Mouse (Mus musculus) liver, embryonic 15.5 days (tissue): ENCODE measurements at regions not wholly inside any gene's neighbourhood (a gene's known extent, or its start where the extent isn't known, plus 50 kb on each side); places are given as distances from the start of the nearest gene placed in this dataset.
"Not testable (repeated sequence)": the region's sequence is repeated elsewhere in the genome, so short reads cannot be mapped to it uniquely, and the experiment has no call there.

Source experiments
- ATAC-seq: fragments of 200-750 bp; cut with Nextera tagmentation; 2 replicates; pipeline ENCODE4 v1.8.0; 2017; ENCODE audit warnings: moderate number of reproducible peaks, mild to moderate bottlenecking, moderate library complexity; ENCODE audit not compliant: insufficient read depth
- H3K27ac ChIP-seq: fragments of 300-500 bp; sonication (generic); replicated peaks from 2 replicates; pipeline ENCODE4 v1.5.1; 2015; ENCODE audit warnings: mild to moderate bottlenecking, inconsistent platforms
- H3K27me3 ChIP-seq: fragments of 300-500 bp; sonication (generic); 2 replicates; pipeline ENCODE4 v1.6.1; 2015; ENCODE audit warnings: mild to moderate bottlenecking, inconsistent platforms
- H3K36me3 ChIP-seq: fragments of 300-500 bp; sonication (generic); replicated peaks from 2 replicates; pipeline ENCODE4 v1.6.1; 2015; ENCODE audit warnings: moderate library complexity, mild to moderate bottlenecking, inconsistent platforms
- H3K4me1 ChIP-seq: fragments of 300-500 bp; sonication (generic); replicated peaks from 2 replicates; pipeline ENCODE4 v1.6.1; 2015; ENCODE audit warnings: inconsistent platforms
- H3K4me2 ChIP-seq: fragments of 300-500 bp; sonication (generic); 2 replicates; pipeline ENCODE4 v1.6.1; 2015; ENCODE audit warnings: moderate library complexity, mild to moderate bottlenecking, inconsistent platforms
- H3K4me3 ChIP-seq: fragments of 300-500 bp; sonication (generic); replicated peaks from 2 replicates; pipeline ENCODE4 v1.5.1; 2015; ENCODE audit warnings: mild to moderate bottlenecking, inconsistent platforms
- H3K9ac ChIP-seq: fragments of 300-500 bp; sonication (generic); 2 replicates; pipeline ENCODE4 v1.6.1; 2015; ENCODE audit warnings: moderate library complexity, mild to moderate bottlenecking, inconsistent platforms
- H3K9me3 ChIP-seq: fragments of 300-500 bp; sonication (generic); replicated peaks from 2 replicates; pipeline ENCODE4 v1.6.1; 2016; ENCODE audit warnings: inconsistent platforms
- WGBS: fragments of 180-500 bp; shearing (Covaris S2); methylation state at CpG from one replicate; pipeline ENCODE4 v1.1.7; 2015; ENCODE audit warnings: mixed read lengths; ENCODE audit not compliant: insufficient replicate concordance; 5-methylcytosine and 5-hydroxymethylcytosine counted together

DNA sequence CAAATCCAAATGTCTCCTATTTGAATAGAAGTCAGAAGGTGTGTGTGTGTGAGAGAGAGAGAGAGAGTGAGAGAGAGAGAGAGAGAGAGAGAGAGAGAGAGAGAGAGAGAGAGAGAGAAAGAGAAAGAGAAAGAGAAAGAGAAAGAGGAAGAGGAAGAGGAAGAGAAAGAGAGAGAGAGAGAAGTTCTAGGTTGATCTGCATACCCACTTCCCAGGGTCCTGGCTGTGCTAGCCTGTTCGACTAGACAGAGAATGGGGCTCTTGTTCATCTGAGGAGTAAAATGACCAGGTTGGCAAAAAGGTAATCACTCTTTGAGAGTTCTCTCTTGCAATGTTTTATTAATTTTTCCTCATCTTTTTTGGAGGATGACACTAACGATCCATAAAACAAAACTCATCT lies 257.5 kb upstream of the Pik3r1 start:
- not testable (repeated sequence) for H3K27me3 ChIP-seq, H3K4me2 ChIP-seq, ATAC-seq, H3K27ac ChIP-seq, H3K36me3 ChIP-seq, H3K9me3 ChIP-seq, H3K4me1 ChIP-seq, H3K4me3 ChIP-seq, H3K9ac ChIP-seq
- WGBS: 39% methylated on average over 2 of the region's 2 CpGs

DNA sequence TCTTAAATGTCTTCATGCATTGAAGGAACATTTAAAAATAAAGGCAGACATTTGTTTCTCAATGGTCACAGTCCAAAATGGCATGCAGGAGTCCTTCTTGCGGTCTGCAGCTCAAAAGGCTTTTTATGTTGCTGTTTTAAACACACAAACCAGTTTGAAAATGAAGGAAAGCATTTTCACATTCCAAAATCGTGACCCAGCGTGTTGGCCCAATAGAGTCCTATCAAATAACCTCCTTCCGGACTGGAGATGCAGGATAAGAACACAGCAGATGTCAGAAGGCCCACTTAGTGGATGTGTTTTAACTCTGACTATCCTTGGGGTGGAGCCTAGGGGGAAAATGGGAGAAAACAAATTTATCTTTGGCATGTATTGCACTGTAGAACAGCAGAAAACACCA lies 263.4 kb upstream of the Pik3r1 start:
- H3K27me3 ChIP-seq: no peaks in the 10 kb centered on the region
- H3K4me2 ChIP-seq: no peak overlapping the region
- no peak overlapping the region for H3K27ac ChIP-seq
- WGBS: 58% methylated on average over 4 of the region's 4 CpGs
- no peaks in the 10 kb centered on the region for H3K4me1 ChIP-seq
- ATAC-seq: no peak
- H3K9me3 ChIP-seq: no peaks in the 10 kb centered on the region
- no peak overlapping the region for H3K9ac ChIP-seq
- no peak overlapping the region for H3K4me3 ChIP-seq
- H3K36me3 ChIP-seq: no peaks in the 10 kb centered on the region

DNA sequence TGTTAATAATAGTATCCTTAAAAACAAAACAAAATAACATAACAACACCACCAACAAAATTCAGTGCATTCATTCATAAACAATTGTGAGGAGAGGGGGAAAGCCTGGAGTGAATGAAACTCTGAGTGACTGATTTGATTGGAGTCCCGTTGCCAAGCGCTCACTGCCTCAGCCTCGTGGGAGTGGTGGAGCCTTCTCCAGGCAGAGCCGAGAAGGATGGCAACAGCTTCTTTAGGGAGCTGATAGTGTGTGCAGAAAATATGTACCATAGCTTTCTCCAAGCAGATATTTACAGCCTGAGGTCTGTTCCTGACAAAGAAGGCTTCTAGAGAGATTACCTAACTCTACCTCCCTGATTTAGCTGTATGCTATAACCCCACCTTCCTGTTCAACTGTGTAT lies 266.5 kb upstream of the Pik3r1 start:
- Histone ChIP-seq H3K9ac (no peak overlapping the region), H3K9me3 (no peaks in the 10 kb centered on the region), H3K27ac (no peak overlapping the region), H3K4me2 (no peak overlapping the region), H3K4me3 (no peak overlapping the region), H3K27me3 (no peaks in the 10 kb centered on the region), H3K36me3 (no peaks in the 10 kb centered on the region), H3K4me1 (no peaks in the 10 kb centered on the region)
- 55% methylated on average over 4 of the region's 4 CpGs for WGBS
- no peak for ATAC-seq

DNA sequence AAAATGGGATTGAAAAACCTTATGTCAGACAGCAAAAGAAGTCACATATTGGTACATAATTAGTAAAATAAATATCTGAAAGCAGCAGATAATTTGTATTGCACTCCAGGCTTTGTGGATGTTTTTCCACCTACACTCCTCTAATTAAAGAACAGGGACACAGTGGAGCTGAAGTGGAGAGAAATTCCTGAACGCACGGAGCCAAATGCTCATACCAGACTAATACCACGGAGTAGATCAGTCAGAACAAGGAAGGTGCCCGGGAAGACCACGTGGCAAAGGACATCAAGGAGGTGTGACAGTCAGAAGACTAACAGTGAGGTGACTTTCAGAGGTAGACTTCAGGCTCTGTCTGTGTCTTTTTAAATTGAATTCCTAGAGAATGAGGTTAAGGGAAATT lies 268.0 kb upstream of the Pik3r1 start:
- Histone ChIP-seq H3K36me3 (no peaks in the 10 kb centered on the region), H3K9ac (no peak overlapping the region), H3K9me3 (no peaks in the 10 kb centered on the region), H3K27ac (no peak overlapping the region), H3K27me3 (no peaks in the 10 kb centered on the region), H3K4me2 (no peak overlapping the region), H3K4me3 (no peak overlapping the region), H3K4me1 (no peaks in the 10 kb centered on the region)
- 70% methylated on average over 5 of the region's 5 CpGs for WGBS
- no peak for ATAC-seq

DNA sequence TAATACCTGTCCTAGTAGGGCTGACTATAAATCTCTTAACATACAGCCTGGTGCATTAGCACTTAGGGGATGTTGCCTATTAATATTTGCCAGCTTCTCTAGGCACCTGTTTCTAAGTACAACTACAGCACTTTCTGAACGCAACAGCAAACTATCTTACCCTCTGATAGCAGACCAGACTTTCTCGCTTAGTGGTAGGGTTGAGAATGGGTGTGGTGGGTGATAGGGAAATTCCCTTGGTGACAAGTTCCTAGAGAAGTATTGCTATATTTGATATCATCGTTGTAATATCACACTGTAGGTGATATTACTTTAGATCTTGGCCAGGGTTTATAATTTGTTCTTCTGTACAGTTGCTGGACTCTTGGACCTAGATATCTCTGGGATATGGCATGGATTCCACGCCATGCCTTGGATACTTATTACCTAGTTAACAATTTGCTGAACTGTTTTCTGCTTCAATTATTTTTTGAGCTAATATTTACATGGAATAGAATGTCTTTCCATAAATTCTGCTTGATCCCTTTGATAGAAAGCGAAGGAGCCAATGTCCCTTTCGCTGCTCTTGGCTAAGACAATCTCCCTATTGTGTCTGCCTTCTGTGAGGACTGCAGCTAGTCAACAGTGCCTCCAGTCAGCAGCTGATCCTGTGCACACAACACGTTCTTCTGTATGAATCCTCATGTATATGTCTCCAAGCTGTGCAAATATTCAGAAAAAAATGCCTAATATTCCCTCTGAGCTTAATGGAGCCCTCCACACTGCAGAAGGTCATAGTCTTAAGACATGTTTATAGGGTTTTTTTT lies 269.0 kb upstream of the Pik3r1 start:
- ATAC-seq: no peak
- Histone ChIP-seq H3K4me2 (no peak overlapping the region), H3K4me3 (no peak overlapping the region), H3K27ac (no peak overlapping the region), H3K9ac (no peak overlapping the region), H3K4me1 (no peaks in the 10 kb centered on the region), H3K36me3 (no peaks in the 10 kb centered on the region), H3K27me3 (no peaks in the 10 kb centered on the region), H3K9me3 (no peaks in the 10 kb centered on the region)
- WGBS: 49% methylated on average over 7 of the region's 7 CpGs

DNA sequence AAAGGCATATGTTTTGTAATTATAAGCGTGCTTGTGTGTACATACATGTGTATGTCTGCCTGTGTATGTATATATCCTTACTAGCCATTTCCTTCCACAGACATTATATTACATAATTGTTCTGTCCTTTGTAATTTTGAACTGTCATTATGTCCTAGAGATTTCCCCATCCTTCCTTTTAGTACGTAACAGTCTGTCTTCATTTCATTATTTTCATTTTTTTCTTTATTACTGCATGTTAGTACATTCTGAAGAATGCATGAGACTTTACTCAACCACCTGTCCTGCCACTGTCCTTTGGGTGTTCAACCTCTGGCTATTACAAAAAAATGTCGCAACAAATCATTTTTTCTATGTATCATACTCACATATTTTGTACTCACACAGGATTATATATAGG lies 292.2 kb upstream of the Pik3r1 start:
- H3K9ac ChIP-seq: no peak overlapping the region
- no peak overlapping the region for H3K4me3 ChIP-seq
- H3K27ac ChIP-seq: no peak overlapping the region
- no peaks in the 10 kb centered on the region for H3K9me3 ChIP-seq
- H3K4me2 ChIP-seq: no peak overlapping the region
- no peaks in the 10 kb centered on the region for H3K36me3 ChIP-seq
- no peaks in the 10 kb centered on the region for H3K27me3 ChIP-seq
- no peak for ATAC-seq
- peaks cover 3% of the 10 kb centered on the region; the same call in 1 of the 2 replicates for H3K4me1 ChIP-seq
- 65% methylated on average over 3 of the region's 3 CpGs for WGBS

DNA sequence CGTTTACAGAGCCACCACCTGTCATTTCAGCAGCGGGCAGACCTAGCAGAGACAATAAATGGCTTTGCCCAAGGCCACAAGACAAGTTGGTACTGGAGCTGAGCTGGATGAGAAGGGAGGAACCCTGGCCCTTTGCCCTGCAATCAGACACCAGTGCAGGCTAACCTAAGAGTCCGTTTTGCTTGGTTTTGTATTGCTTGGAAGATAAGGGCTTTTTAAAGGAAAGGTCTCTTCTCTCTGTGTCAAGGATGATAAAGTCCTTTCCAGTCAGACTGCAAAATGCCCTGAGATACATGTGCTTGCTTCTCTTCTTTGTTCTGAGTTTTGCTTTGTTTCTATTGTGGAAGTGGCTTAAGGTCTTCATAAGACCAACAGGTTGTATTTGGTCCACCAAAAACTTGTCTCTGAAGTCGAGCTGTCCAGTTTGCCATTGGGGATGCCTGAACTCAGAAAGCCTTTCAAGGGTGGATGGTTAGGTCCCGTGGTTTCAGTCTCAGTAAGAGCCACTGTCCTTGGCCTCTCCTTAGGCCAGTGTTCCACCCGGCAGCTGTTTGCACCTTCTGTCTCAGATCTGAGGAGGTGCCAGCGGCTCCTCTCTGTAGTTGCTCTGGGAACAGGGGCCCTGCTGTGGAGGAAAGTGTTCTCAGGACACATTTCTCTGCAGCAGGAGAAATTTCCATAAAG lies 296.7 kb upstream of the Pik3r1 start:
- Histone ChIP-seq H3K9me3 (no peaks in the 10 kb centered on the region), H3K36me3 (no peaks in the 10 kb centered on the region), H3K4me3 (no peak overlapping the region), H3K9ac (no peak overlapping the region), H3K27ac (no peak overlapping the region), H3K4me2 (no peak overlapping the region), H3K27me3 (no peaks in the 10 kb centered on the region), H3K4me1 (peaks cover 7% of the 10 kb centered on the region; the same call in 1 of the 2 replicates)
- ATAC-seq: peak; percentile 44; the same call in 1 of the 2 replicates
- 19% methylated on average over 7 of the region's 7 CpGs for WGBS

DNA sequence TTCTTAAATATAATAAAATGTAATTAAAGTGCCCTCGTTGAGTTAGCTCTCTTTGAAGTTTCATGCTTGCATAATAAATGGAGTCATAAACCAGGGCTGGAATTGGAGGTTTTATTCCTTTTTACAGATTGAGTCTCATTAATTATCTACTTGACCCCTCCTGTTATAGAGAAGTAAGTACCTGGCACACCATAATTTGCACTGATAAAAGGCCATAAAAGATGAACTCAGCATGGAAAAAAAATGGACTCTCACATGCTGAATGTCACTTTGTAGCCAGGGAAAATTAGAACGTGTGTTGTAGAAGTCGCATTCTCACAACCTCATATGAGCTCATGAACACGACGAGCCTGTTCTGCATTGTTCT lies 297.2 kb upstream of the Pik3r1 start:
- WGBS: 69% methylated on average over 5 of the region's 5 CpGs
- Histone ChIP-seq H3K9ac (no peak overlapping the region), H3K9me3 (no peaks in the 10 kb centered on the region), H3K27me3 (no peaks in the 10 kb centered on the region), H3K36me3 (no peaks in the 10 kb centered on the region), H3K4me2 (no peak overlapping the region), H3K4me1 (peaks cover 7% of the 10 kb centered on the region; the same call in 1 of the 2 replicates), H3K27ac (no peak overlapping the region), H3K4me3 (no peak overlapping the region)
- no peak for ATAC-seq

DNA sequence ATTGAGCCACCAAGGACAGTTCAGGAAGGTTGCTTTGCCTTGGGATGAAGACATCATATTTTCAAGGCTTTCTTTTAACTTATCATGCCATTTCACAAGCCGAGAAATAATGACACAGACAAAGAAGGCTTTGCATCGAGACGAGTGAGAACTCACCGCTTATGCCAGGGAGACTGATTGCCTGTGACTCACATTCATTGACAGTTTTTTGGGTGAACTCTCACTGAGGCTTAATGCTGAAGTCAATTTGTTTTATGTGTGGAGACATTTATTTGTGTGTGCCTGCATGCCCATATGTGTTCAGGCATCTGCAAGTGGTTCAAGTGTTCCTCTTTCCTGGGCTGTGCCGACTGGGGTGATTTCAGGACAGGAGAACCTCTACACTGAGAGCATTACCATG lies 297.8 kb upstream of the Pik3r1 start:
- H3K27ac ChIP-seq: no peak overlapping the region
- H3K9me3 ChIP-seq: no peaks in the 10 kb centered on the region
- 67% methylated on average over 5 of the region's 5 CpGs for WGBS
- peaks cover 7% of the 10 kb centered on the region; the same call in 1 of the 2 replicates for H3K4me1 ChIP-seq
- H3K27me3 ChIP-seq: no peaks in the 10 kb centered on the region
- no peak for ATAC-seq
- no peak overlapping the region for H3K4me3 ChIP-seq
- H3K4me2 ChIP-seq: no peak overlapping the region
- H3K9ac ChIP-seq: no peak overlapping the region
- H3K36me3 ChIP-seq: no peaks in the 10 kb centered on the region

DNA sequence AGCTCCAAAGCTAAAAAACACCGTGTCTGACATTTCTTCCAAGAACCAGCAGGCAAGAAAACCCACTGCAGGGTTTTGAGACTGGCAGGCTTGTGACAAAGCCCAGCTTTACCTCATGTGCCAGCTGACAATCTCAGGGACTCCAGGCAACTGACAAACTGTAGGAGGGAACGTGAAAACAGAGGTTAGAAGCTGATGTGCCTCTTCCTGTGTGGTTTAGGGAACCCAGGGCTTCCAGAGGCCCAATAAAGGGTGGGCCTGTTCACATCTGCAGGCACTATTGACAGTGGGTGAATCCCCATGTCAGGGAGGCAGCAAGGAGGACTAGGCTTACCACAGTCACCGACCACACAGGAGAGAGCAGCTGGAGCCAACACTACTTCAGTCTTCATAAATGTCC lies 302.7 kb upstream of the Pik3r1 start:
- H3K27me3 ChIP-seq: no peaks in the 10 kb centered on the region
- H3K4me2 ChIP-seq: no peak overlapping the region
- H3K9ac ChIP-seq: no peak overlapping the region
- no peaks in the 10 kb centered on the region for H3K36me3 ChIP-seq
- no peak overlapping the region for H3K4me3 ChIP-seq
- H3K4me1 ChIP-seq: peaks cover 4% of the 10 kb centered on the region; the same call in 1 of the 2 replicates
- no peak for ATAC-seq
- WGBS: 22% methylated on average over 3 of the region's 3 CpGs
- H3K27ac ChIP-seq: no peak overlapping the region
- H3K9me3 ChIP-seq: no peaks in the 10 kb centered on the region

DNA sequence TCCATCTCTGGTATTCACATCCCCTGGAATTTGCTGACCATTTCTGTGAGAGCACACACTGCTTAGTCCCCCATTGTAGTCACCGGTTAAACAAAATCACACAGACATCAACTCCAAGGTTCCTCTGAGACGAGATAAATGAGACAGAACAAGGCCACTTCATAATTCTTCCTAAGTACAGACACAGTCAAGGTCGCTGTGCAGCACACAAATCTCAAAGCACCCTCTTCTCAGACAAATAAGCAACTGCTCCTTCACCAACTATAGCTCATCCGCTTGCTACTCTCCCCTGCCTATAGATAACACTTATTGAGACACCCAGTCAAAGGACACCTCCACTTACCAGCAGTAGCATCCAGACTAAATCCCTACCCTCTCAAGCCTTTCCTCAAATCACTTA lies 304.3 kb upstream of the Pik3r1 start:
- H3K9me3 ChIP-seq: no peaks in the 10 kb centered on the region
- H3K27ac ChIP-seq: no peak overlapping the region
- 0 out of 2 replicates have a peak, but pooled peaks cover 4% of the 10 kb centered on the region for H3K4me1 ChIP-seq
- WGBS: 49% methylated on average over 4 of the region's 4 CpGs
- no peak overlapping the region for H3K4me3 ChIP-seq
- H3K36me3 ChIP-seq: no peaks in the 10 kb centered on the region
- H3K27me3 ChIP-seq: no peaks in the 10 kb centered on the region
- H3K9ac ChIP-seq: no peak overlapping the region
- no peak for ATAC-seq
- no peak overlapping the region for H3K4me2 ChIP-seq
